Mouse (Mus musculus): Measurements from ENCODE around the gene Nupr1l. TPM values are rescaled to one million over a fixed set of nuclear protein-coding genes. Genes with fewer than 3 reads are reported as not detected.
"Not testable (repeated sequence)": the region's sequence is repeated elsewhere in the genome, so short reads cannot be mapped to it uniquely, and the experiment has no call there.

Gene Nupr1l
- polyA plus RNA-seq, 1 experiment, result 777 TPM

DNA sequence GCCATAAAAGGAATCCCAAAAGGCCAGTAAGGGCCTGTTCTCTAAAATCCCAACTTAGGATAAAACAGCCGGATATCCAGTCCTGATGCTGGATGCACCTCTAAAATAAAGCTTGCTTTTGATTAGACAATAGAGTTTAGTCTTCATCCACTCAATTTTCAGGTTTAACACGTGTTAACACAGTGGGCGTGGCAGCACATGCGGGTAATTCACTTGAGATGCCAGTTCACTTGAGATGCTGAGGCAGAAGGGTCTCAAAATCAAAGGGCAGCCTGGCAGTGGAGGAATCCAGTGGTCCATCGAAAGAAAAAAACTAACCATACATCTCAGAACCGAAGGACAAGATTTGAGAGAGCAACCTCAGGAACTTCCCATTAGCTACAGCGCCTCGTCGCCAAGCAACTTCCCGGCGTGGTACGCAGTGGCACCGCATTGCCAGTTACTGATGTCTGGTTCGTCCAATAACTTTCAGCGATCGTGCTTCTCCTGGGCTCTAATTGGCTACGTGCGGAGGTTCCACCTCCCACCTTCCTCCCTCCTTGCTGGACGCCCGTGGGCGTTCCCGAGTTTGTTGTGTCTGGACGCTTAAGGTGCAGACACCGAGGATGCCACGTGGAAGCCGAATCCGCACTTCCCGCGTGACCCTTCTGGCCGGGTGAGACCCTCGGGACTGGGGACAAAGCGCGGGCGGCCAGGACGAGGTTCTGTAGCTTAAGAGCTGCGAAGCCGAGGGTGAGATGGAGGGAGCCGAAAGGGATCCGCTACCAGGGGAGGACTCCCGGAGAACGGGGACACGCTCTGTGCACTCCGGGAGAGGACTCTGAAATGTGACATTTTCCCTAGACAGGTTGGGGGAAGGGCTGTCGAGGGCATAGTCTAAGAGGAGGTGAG is 12.9 kb upstream of the Nupr1l start, which contains the start of gene Zbed5:
Gene Zbed5 (plus strand): TSS at position 526 of the 891 bp plus-strand sequence.
- peak within 1 kb of the TSS; percentile 68 for H3K27ac ChIP-seq (ENCODE audit: control insufficient read depth, insufficient read depth, low read depth, low read length)
- no peaks in the 10 kb centered on the region for H3K27me3 ChIP-seq (ENCODE audit: control insufficient read depth, insufficient read depth, low read length)
- H3K4me1 ChIP-seq (ENCODE audit: control insufficient read depth, insufficient read depth, low read length), result peaks cover 2% of the 10 kb centered on the region
- TF ChIP-seq CTCF (IDR thresholded peaks at IDR 0.05; ENCODE audit: control insufficient read depth, insufficient read depth, insufficient replicate concordance, low read depth, low read length) (no peak), POLR2A (IDR thresholded peaks at IDR 0.05; ENCODE audit: control insufficient read depth, low read depth, low read length) (peak; percentile 70; the same call in 1 of the 2 replicates)
- peak within 1 kb of the TSS; percentile 93 for H3K4me3 ChIP-seq (ENCODE audit: control insufficient read depth, low read depth, low read length)
- no peaks in the 10 kb centered on the region for H3K36me3 ChIP-seq (ENCODE audit: control insufficient read depth, insufficient read depth, low read length)

DNA sequence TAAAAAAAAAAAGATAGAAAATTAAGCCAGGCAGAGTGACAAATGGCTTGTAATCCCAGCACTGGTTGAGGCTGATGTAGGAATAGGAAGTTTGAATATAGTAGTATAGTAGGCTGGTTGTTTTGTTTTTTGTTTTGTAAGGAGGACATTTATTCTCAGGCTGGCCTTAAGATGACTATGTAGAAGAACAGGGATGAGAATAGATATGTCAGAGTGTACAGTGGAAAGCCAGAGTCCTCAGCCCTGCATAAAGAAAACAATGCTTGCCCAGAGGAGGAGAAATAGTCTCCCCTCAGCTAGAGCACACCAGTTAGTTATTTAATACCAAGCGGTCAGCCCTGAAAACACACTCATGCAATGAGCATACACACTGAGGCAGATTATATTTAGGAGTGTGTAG is 9.9 kb upstream of the Nupr1l start, which contains the start of gene Phkg1:
Gene Phkg1 (minus strand): TSS at position 101 of the 400 bp plus-strand sequence.
- Histone ChIP-seq H3K4me3 (ENCODE audit: control insufficient read depth, low read depth, low read length) (no peak within 1 kb of the TSS), H3K4me1 (ENCODE audit: control insufficient read depth, insufficient read depth, low read length) (peaks cover 2% of the 10 kb centered on the region)
- TF ChIP-seq CTCF (IDR thresholded peaks at IDR 0.05; ENCODE audit: control insufficient read depth, insufficient read depth, insufficient replicate concordance, low read depth, low read length) (no peak), POLR2A (IDR thresholded peaks at IDR 0.05; ENCODE audit: control insufficient read depth, low read depth, low read length) (no peak)

DNA sequence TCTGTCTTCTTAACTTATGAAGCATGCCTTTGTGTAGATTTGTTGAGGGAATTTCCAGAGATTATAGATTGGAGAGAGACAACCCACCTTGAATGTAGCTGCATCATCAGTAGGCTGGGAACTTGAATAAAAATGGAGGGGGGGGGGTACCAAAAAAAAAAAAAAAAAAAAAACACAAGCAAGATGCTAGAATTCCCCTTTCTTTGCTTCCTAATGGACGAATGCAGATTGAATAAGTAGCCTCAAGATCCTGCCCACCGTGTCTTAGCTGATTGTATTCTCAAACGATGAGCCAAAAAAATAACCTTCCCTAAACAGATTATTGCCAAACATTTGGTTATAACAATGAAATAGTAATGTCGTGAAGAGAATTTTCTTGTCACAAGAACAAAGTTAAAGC is 565 bp upstream of the Nupr1l start:
- Histone ChIP-seq H3K27ac (ENCODE audit: control insufficient read depth, insufficient read depth, low read depth, low read length) (peak overlapping the region; percentile 71), H3K4me1 (ENCODE audit: control insufficient read depth, insufficient read depth, low read length) (peaks cover 3% of the 10 kb centered on the region), H3K36me3 (ENCODE audit: control insufficient read depth, insufficient read depth, low read length) (no peaks in the 10 kb centered on the region; the same call in 1 of the 2 replicates), H3K4me3 (ENCODE audit: control insufficient read depth, low read depth, low read length) (peak overlapping the region; percentile 96), H3K27me3 (ENCODE audit: control insufficient read depth, insufficient read depth, low read length) (no peaks in the 10 kb centered on the region)
- TF ChIP-seq CTCF (IDR thresholded peaks at IDR 0.05; ENCODE audit: control insufficient read depth, insufficient read depth, insufficient replicate concordance, low read depth, low read length), result no peak
- no peak for TF ChIP-seq POLR2A (IDR thresholded peaks at IDR 0.05; ENCODE audit: control insufficient read depth, low read depth, low read length)

More for the DNA sequence above, 9.9 kb upstream of the Nupr1l start, which contains the start of gene Phkg1:
- Histone ChIP-seq H3K27me3 (ENCODE audit: control insufficient read depth, insufficient read depth, low read length) (no peaks in the 10 kb centered on the region), H3K27ac (ENCODE audit: control insufficient read depth, insufficient read depth, low read depth, low read length) (no peak within 1 kb of the TSS), H3K36me3 (ENCODE audit: control insufficient read depth, insufficient read depth, low read length) (no peaks in the 10 kb centered on the region; the same call in 1 of the 2 replicates)

- H3K36me3 ChIP-seq (ENCODE audit: control insufficient read depth, insufficient read depth, low read length), result no peaks in the 10 kb centered on the region
- TF ChIP-seq CTCF (IDR thresholded peaks at IDR 0.05; ENCODE audit: control insufficient read depth, insufficient read depth, insufficient replicate concordance, low read depth, low read length), result no peak
- no peak for TF ChIP-seq POLR2A (IDR thresholded peaks at IDR 0.05; ENCODE audit: control insufficient read depth, low read depth, low read length)
- peaks cover 3% of the 10 kb centered on the region for H3K4me1 ChIP-seq (ENCODE audit: control insufficient read depth, insufficient read depth, low read length)
- H3K27ac ChIP-seq (ENCODE audit: control insufficient read depth, insufficient read depth, low read depth, low read length), result peak overlapping the region; percentile 91
- H3K27me3 ChIP-seq (ENCODE audit: control insufficient read depth, insufficient read depth, low read length), result no peaks in the 10 kb centered on the region
- peak overlapping the region; percentile 96 for H3K4me3 ChIP-seq (ENCODE audit: control insufficient read depth, low read depth, low read length)
Observed at GRCm38 (mm10) chr5:129909147-129909546, 807 bp downstream of the Nupr1l start.

- H3K36me3 ChIP-seq (ENCODE audit: control insufficient read depth, insufficient read depth, low read length), result no peaks in the 10 kb centered on the region
- H3K27ac ChIP-seq (ENCODE audit: control insufficient read depth, insufficient read depth, low read depth, low read length), result peak overlapping the region; percentile 15; the same call in 1 of the 2 replicates
- H3K4me1 ChIP-seq (ENCODE audit: control insufficient read depth, insufficient read depth, low read length), result peaks cover 3% of the 10 kb centered on the region
- H3K4me3 ChIP-seq (ENCODE audit: control insufficient read depth, low read depth, low read length), result peak overlapping the region; percentile 96
- H3K27me3 ChIP-seq (ENCODE audit: control insufficient read depth, insufficient read depth, low read length), result no peaks in the 10 kb centered on the region
- no peak for TF ChIP-seq CTCF (IDR thresholded peaks at IDR 0.05; ENCODE audit: control insufficient read depth, insufficient read depth, insufficient replicate concordance, low read depth, low read length)
- no peak for TF ChIP-seq POLR2A (IDR thresholded peaks at IDR 0.05; ENCODE audit: control insufficient read depth, low read depth, low read length)
Observed at GRCm38 (mm10) chr5:129909591-129909990, 1.3 kb downstream of the Nupr1l start.

- no peak overlapping the region for H3K4me3 ChIP-seq (ENCODE audit: control insufficient read depth, low read depth, low read length)
- peaks cover 3% of the 10 kb centered on the region for H3K4me1 ChIP-seq (ENCODE audit: control insufficient read depth, insufficient read depth, low read length)
- no peak overlapping the region for H3K27ac ChIP-seq (ENCODE audit: control insufficient read depth, insufficient read depth, low read depth, low read length)
- H3K36me3 ChIP-seq (ENCODE audit: control insufficient read depth, insufficient read depth, low read length), result no peaks in the 10 kb centered on the region
- H3K27me3 ChIP-seq (ENCODE audit: control insufficient read depth, insufficient read depth, low read length), result no peaks in the 10 kb centered on the region
- TF ChIP-seq POLR2A (IDR thresholded peaks at IDR 0.05; ENCODE audit: control insufficient read depth, low read depth, low read length) (no peak), CTCF (IDR thresholded peaks at IDR 0.05; ENCODE audit: control insufficient read depth, insufficient read depth, insufficient replicate concordance, low read depth, low read length) (peak; percentile 61; the same call in 1 of the 2 replicates)
Observed at GRCm38 (mm10) chr5:129914024-129914423, 5.7 kb downstream of the Nupr1l start.

DNA sequence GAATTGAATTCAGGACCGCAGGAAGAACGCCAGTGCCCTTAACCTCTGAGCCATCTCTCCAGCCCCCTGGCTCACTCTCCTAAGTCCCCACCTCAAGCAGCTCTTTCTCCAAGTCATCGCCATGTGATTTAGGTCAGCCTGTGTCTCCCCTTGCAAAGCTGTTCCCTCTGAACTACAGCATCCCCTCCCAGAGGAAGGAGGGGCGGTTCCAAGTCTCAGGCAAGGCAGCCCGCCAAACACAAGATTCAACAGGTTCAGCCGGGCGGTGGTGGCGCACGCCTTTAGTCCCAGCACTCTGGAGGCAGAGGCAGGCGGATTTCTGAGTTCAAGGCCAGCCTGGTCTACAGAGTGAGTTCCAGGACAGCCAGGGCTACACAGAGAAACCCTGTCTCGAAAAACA is 7.2 kb downstream of the Nupr1l start:
- H3K4me3 ChIP-seq (ENCODE audit: control insufficient read depth, low read depth, low read length); H3K4me1 ChIP-seq (ENCODE audit: control insufficient read depth, insufficient read depth, low read length); H3K36me3 ChIP-seq (ENCODE audit: control insufficient read depth, insufficient read depth, low read length); H3K27ac ChIP-seq (ENCODE audit: control insufficient read depth, insufficient read depth, low read depth, low read length); H3K27me3 ChIP-seq (ENCODE audit: control insufficient read depth, insufficient read depth, low read length): not testable (repeated sequence)

Data from testis, adult 2 months (tissue).